Mouse (Mus musculus) urinary bladder, postnatal 10 days (tissue): ENCODE data around the gene Pla2g2c.

Source experiments
- DNase-seq: peaks from one replicate; pipeline ENCODE4 v3.0.0; 2022; ENCODE audit warnings: low spot score

Gene Pla2g2c

GRCm38 (mm10) chr4:138709944-138710343 is 14.6 kb upstream of the Pla2g2c start:
- no peak for DNase-seq

GRCm38 (mm10) chr4:138710633-138711032 is 14.0 kb upstream of the Pla2g2c start:
- DNase-seq: no peak

GRCm38 (mm10) chr4:138711051-138711820 is 13.4 kb upstream of the Pla2g2c start:
- no peak for DNase-seq

GRCm38 (mm10) chr4:138712096-138712495 is 12.5 kb upstream of the Pla2g2c start:
- no peak for DNase-seq

GRCm38 (mm10) chr4:138712621-138713020 is 12.0 kb upstream of the Pla2g2c start:
- DNase-seq: no peak

- DNase-seq: no peak
Measured at GRCm38 (mm10) chr4:138714186-138714585, 10.4 kb upstream of the Pla2g2c start.

GRCm38 (mm10) chr4:138716697-138717096 is 7.9 kb upstream of the Pla2g2c start:
- DNase-seq: no peak

GRCm38 (mm10) chr4:138718586-138719263 is 5.9 kb upstream of the Pla2g2c start:
- DNase-seq: no peak

- DNase-seq: no peak
Measured at GRCm38 (mm10) chr4:138719264-138719596, 5.4 kb upstream of the Pla2g2c start.

GRCm38 (mm10) chr4:138723493-138724281 is 905 bp upstream of the Pla2g2c start:
- no peak for DNase-seq

GRCm38 (mm10) chr4:138725127-138725461 is 502 bp downstream of the Pla2g2c start:
- no peak for DNase-seq

GRCm38 (mm10) chr4:138725751-138726150 is 1.2 kb downstream of the Pla2g2c start:
- DNase-seq: no peak

GRCm38 (mm10) chr4:138729018-138729703 is 4.6 kb downstream of the Pla2g2c start:
- no peak for DNase-seq

- no peak for DNase-seq
Measured at GRCm38 (mm10) chr4:138734105-138734504, 9.5 kb downstream of the Pla2g2c start.

- DNase-seq: no peak
Measured at GRCm38 (mm10) chr4:138734863-138735262, 10.3 kb downstream of the Pla2g2c start.

GRCm38 (mm10) chr4:138737031-138737430 is 12.4 kb downstream of the Pla2g2c start, which contains the start of gene Ubxn10:
Ubxn10 (minus strand) TSS chr4:138737167.
- DNase-seq: no peak

- DNase-seq: no peak
Measured at GRCm38 (mm10) chr4:138739136-138739851, 14.7 kb downstream of the Pla2g2c start.

GRCm38 (mm10) chr4:138745884-138746283 is 21.3 kb downstream of the Pla2g2c start:
- DNase-seq: no peak

- no peak for DNase-seq
Measured at GRCm38 (mm10) chr4:138746866-138747265, 22.3 kb downstream of the Pla2g2c start.

GRCm38 (mm10) chr4:138747851-138748250 is 23.3 kb downstream of the Pla2g2c start:
- DNase-seq: no peak

- DNase-seq: no peak
Measured at GRCm38 (mm10) chr4:138748369-138749072, 23.9 kb downstream of the Pla2g2c start.
